Mouse (Mus musculus) left cerebral cortex, adult 18-20 months (tissue): ENCODE measurements around the gene Skp2. TPM values are rescaled to one million over a fixed set of nuclear protein-coding genes. Genes with fewer than 3 reads are reported as not detected.
"Not testable (repeated sequence)": the region's sequence is repeated elsewhere in the genome, so short reads cannot be mapped to it uniquely, and the experiment has no call there.

Experiments
- DNase-seq, 2 experiments: peaks; one replicate each; pipeline ENCODE4 v3.0.0; 2021 to 2022; ENCODE audit warnings: low spot score in 2 of 2, mixed read lengths in 1 of 2
- long read RNA-seq, 2 experiments: library from polyadenylated mRNA; stranded (forward); transcript quantifications; one replicate each; pipeline ENCODE4 v2.0.0; 2021
- total RNA-seq, 2 experiments: library from RNA; stranded (reverse); gene quantifications; 2 replicates each; pipeline ENCODE4 v1.2.3; 2021

Skp2 gene
- total RNA-seq: 1 to 10 TPM; 4.8 to 5.1 TPM
- long read RNA-seq, experiment 1, partial matches to known transcripts: 1 of 15 reads
- long read RNA-seq, experiment 1, other reads (novel, unspliced or antisense): 14 of 15 reads
- long read RNA-seq, experiment 2, partial matches to known transcripts: 1 of 15 reads
- long read RNA-seq, experiment 2, other reads (novel, unspliced or antisense): 12 of 15 reads

DNA sequence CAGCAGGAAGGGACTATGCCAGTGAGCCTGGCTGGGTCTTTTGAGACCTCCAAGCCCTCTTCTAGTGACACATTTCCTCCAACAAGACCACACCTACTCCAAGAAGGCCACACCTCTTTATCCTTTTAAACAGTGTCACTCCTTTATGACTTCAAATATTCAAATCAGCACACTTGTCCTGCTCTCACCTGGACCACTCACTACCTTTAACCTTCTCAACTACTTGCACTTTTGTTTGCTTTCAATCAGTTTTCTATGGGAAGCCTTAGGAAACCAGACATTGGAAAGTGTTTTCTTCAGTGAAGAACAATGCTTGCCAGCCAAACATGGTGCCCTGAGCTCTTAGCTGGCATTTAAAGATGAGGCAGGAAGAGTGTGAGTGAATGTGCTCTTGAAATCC, at the start of gene Skp2:
Gene Skp2, minus strand, starts transcription at position 101 of the 400 bp plus-strand sequence.
- DNase-seq: no peak

DNA sequence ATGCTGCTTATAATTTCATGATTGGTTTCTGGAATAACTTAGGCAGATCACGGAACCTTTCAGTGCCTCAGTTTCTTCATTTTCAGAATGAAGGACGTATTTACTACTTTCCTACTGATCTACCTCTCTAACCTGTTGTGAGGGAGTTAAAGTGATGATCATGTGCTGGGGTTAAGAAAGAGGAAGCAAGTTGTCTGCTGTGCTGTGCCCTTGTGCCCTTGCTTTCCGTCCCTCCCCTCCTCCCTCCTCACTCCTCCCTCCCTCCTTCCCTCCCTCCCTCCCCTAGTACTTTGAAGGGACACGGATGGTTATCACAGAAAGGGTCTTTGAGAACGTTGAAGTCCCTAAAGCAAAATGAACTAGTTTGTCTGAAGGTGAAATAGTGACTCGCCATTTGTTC, 43.2 kb upstream of the Skp2 start:
- no peak for DNase-seq

DNA sequence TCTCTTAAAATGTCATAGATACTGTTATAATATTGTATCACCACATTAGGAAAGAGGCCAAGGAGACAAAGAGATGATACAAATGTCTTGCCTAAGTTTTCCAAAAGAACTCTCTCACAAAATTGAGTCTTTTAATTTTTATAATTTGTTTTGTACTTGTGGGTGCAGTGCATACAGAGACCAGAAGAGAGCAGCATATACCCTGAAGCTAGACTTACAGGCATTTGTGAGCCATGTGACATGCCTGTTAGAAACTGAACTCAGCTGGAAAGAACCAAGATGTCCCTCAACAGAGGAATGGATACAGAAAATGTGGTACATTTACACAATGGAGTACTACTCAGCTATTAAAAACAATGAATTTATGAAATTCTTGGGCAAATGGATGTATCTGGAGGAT, 37.5 kb upstream of the Skp2 start:
- not testable (repeated sequence) for DNase-seq

DNA sequence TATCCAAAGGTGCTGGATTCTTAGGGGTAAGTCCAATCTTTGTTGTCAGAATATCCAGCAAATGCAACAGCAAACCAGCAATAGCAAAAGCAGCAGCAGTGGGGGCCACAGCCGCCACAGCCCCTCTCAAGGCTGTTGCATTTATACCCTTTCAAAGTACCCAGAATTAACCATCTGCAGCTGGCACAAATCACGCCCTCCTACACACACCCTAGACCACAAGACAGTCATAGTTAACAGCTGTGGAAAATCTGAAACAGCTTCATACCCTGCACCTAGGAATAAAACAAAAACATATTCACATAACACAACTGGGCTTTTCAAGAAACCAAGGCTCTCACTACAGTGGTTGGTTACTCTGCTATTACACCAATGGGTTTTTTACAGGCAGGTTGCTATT, 34.6 kb upstream of the Skp2 start:
- DNase-seq: no peak

DNA sequence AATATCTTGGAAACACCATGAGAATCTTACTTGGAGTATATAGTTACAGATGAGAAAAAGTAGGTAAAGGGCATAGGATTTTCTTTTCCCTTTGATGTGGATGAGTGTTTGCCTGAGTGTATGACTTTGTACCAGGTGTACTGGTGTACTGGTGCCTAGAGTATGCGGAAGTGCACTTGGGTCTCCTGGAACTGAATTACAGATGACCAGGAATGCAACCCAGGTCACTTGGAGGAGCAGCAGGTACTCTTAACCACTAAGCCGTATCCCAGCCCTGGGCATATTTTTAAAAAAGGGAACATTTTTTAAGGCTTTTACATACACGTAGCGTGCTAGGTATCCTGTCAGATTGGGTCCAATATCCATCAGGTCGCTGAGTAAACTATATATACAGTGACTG, 28.8 kb upstream of the Skp2 start:
- DNase-seq: no peak

DNA sequence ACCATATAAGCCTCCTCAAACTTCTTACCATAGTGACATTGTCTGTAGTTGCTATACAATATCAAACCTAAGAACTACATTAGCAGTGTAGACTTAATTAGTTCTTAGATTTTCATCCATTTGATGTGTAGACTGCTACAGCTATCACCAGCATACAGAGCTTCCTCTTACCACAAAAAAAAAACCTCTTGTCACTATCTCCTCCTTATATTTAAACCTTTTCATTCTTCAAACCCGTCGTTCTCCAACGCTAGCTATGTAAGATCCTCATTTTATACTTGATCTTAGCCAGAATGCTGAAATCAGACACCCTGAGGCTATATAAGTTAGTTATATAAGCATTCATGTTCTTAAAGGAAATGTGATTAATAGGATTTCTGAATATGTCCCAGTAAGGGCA, 21.8 kb upstream of the Skp2 start:
- no peak for DNase-seq

DNA sequence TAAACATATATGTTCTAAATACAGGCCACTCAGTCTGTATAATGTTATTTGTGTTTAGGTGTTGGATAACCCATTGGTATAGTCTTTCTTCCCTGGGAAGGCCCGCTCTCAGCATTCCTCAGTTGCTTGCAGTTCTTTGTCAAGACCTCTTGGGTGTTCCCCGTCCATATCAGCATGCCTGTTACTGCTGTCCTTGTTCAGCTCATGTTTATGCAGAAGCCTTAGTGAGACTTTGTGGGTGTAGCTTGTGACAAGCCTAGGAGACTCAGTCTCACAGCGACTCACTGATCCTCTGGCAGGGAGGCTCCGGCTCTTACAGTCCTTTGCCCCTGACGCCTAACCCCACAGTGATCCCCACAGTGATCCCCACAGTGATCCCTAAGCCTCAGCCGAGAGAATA, 8.9 kb upstream of the Skp2 start:
- DNase-seq: no peak

DNA sequence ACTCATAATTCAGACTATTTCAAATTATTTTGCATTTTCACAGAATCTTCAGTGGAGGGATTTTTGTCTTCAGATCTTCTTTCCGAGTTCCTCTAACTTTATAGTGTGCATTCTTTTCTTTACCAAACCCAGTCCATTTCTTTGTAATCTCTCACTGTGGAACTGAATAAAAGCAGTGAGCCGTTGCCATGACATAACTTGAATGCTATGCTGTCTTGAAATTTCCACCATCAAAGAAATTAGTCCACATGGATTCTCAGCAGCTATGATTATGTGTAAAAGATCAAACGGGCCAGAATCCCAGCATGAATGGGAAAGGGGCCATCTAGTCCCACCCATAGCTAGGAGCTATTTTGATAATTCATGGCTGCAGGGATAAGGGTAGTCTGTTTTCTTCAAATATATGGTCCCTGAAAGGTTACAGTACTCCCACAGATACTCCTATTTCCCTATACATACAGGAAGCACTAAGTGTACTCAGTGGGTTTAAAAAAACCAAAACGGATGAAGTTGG, 7.4 kb upstream of the Skp2 start:
- DNase-seq: no peak

DNA sequence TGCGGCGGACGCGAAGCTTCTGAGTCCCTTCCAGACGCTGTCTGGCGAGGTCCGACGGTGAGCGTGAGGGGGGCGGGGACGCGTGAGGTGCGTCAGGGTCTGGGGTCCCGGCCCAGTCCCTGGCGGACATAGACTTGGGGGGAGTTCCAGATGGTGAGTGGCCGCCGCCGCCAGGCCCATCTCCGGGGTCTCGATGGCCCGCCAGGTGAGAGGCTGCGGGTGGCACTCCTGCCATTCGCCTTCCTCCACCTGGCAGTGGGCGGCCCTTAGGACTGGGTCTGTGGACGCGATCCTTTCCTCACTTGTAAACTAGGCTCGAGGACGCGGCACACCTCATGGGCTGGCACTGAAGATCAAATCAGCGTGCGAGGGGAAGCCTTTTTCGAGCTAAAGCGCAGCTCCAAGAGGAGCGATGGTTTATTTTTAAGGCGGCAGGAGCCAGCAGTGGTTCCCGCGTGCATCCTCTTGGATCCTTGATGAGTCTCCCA, 14.5 kb downstream of the Skp2 start:
- DNase-seq: peak; percentile 34 to 58

DNA sequence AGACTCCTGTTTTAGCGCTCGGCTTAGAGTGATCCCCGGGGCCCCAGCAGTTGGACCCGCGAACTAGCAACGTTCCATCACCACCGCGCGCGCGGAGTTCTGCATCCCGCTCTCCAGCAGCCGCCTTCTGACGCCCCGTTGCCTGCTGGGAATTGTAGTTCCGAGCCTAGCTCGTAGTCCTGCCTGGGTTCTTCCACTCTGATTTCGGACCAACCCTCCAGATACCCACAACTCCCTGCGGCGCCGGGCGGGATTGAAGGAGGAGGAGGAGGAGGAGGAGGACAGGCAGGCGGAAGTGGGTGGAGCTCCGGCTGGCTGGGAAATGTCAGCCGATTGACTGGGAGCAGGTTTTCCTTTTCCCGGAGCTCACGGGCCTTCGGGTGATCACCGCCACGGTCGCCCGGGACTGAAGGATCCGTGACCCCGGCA, 15.0 kb downstream of the Skp2 start, which contains the start of gene Lmbrd2:
Gene Lmbrd2, plus strand, starts transcription at position 299 of the 429 bp plus-strand sequence.
- peak; percentile 98 to 99 for DNase-seq

DNA sequence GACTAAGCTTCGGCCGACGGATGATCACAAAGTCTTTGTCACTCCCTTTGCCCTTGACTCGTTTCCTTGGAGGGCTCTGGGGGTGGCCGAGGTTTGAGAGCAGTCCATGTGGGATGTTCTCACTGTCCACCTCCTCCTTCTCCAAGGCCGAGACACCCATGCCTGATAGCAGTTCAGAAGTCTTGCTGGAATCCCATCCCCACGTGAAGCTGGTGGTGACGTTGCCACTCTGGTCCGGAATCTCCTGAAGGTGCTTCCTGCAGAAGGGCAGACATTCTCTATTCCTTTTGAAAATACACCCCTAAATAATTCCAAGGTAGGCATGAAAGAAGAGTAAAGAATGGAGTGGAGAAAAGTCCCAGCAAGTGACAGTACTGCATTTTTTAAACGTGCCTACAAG, 15.8 kb downstream of the Skp2 start:
- DNase-seq: no peak

DNA sequence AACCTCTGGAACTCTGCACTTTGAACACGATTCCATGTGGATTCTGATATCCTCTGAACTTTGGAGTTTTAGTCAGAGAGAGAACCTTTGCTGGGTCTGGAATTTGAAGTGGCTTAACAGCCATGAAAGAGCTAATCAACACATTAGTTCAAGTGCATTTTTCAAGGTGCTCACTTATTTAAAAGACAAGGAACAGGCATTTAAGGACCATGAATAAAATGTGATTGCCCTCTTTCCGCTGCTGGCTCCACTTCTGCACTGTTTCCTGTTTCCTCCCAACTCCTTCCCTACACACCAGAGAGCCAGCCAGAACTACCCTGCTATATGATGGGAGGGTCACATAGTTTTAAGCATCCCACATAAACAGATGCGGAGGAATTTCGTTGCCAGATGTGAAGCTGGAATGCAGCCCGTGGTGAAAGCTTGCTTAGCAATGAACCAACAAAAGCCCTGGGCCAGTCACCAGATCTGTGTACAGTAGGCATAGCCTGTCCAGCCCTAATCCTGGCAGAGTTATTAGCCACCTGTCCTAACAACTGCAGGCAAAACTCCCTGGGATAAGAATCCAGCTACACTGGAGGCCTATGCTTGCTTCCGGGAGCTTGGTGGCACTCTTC, 20.2 kb downstream of the Skp2 start:
- DNase-seq: no peak

DNA sequence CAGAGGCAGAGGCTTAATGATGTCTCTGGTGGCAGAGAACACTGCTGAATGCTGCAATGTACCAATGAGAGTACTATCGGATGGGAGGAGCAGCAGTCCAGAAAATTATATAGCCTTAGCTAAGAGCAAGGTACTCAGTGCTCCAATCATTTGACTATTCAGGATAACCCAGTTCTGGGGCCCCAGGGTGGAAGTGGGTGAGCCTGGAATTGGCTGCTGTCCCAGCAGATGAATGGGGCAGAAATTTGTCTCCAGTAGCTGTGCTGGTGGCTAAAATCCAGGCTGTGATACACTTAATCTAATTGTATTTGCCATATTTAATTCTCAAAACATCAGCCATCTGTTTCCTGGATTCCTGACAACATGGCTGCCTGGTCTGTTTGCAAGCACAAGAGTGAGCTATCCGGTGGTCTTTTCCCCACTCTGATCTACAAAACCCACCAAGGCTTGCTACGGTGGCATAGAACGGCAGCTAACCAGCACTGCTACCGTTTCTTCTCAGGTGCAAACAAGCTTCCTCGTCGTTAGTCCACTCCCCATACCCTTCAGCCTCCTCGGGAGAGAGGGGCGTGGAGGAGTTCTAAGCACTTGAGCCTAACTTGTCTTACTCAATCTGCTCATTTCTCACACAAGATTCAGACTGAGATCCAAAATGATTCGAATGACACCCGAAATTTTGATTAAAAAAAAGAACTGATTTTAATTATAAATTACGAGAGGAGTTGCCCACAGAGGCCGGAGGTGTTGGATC, 22.4 kb downstream of the Skp2 start:
- DNase-seq: no peak

DNA sequence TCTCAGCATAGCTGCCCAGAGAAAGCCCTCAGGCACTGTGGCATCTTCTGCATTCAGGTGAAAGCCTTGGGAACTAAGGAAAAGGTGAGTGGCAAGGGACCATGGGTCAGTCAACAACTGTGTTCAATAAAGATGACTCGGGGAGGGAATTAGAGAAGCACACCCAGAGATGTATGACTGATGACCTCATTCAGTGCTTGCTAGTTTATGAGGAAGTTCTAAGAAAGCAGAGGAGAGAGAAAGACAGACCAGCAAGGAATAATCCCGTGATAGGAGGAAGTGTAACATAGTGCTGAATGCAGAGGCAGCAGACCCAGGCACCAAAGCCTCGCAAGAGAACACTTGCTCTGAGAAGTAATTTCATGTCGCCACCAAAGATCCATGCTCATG, 23.7 kb downstream of the Skp2 start:
- DNase-seq: no peak

DNA sequence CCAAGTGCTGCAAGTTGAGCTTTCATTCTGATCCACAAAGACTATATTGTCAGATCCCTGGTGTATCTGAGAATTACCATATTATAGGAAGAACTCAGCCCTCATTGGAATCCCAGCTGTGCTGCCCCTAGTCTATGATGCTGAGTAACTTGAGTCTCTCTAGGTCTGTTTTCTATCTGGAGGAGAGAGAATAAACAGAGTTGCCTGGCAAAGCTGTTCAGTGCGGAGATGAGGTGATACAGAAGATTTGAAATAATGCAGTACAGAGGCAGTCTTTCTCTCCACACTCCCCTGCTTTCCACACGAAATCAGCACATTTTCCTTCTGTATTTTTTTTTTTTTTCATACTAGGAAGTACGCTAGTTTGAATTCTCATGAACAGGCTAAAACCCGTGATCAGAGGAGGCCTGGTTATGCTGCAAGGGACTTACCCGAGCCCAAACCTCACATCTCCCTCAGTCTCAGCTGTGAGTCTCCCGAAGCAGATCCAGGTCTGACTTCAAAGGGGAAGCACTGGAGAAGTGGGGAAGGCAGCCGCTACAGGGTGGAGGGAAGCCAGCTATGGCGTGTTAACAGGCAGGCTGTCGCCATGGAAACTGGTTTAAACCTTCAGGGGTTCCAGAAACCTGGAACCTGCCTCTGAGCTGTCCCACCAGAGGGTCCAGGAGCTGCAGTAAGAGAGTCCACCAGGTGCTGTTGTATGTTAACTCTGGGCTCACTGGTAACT, 24.3 kb downstream of the Skp2 start:
- peak in 1 of 2 experiments; percentile 13 for DNase-seq

DNA sequence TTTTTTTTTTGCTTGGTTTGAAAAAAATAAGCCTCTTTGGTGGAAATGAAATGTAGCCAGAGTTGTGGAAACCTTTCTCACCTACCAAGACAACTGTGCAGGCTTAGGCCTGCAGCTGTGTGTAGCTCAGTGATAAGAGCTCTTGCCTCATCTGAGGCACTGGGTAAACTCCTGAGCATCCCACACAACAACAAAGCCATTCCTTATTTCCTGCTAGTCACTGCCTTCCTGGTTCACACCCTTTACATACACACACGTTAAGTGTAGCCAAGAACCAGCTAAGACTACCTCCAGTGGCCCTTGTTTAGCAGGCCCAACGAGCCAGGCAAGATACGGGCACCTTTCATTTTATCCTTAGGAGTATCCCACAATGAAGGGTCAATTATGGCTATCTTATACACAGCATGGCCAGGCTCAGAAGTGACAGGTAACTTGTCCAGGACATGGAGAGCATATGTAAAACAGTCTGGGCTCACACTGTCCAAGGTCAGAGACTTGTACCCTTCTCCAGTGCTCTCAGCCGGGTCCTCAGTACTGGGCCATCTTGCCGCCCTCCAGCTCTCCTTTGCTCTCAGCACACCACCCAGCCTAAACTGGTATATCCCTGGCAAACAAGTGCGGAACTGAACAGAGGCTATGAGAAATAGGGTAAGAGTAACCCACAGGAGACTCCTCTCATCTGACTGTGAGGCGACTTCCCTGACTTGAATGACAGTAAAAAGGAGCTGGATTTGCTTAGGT, 28.0 kb downstream of the Skp2 start:
- no peak for DNase-seq

DNA sequence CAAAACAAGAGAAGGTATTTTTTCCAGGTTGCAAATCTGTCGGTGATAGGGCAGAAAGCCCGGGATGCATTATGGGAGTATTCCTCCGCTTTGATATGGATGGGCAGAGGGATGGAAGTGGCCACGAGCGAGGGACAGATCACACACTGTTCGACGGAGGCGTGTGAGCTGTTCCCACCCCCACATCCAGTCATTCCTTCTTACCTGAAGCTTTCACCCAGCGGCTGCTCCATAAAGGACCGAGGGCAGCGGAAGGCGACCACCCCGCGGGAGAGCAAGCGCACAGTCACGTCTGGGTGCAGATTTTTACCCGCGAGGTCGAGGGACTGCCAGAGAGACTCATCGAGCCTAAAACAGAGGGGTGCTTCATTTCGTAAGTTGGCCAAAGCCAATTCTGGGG, 30.4 kb downstream of the Skp2 start:
- no peak for DNase-seq

DNA sequence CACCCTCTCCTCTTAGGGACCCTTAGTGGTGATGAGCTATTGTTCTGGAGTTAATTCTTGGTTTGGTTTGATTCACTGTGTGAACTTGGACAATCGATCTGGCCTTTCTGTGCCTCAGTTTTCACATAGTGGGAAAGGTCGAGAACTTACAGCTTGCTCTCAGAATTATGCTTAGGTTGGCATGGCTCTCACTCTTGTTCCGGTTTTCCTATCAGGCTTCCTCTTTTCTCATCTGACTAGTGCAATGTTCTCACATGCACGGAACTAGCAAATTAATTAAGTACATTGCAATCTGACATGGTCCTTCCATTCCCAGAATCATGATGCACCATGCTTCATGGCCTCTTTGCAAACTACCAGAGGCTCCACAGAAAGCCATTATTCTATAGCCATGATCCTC, 32.2 kb downstream of the Skp2 start:
- no peak for DNase-seq

DNA sequence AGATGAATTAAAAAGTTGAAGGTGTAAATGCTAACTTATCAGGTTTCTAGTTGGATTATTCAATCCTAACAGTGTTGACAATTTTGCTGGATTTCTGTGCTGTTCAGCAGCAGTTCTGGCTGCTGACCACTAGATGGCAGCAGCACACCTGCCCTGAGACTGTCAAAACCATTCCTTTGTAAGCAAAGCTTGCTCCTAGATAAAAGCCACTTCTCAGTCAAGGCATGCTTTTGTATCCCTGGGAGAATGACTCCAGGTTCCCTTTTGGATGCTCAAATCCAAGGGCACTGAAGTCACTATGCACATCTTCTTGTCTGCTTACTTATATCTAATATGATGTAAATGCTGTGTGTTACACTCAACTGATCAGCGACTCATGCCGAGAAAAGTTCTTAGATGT, 35.1 kb downstream of the Skp2 start:
- DNase-seq: peak; percentile 46 to 55

DNA sequence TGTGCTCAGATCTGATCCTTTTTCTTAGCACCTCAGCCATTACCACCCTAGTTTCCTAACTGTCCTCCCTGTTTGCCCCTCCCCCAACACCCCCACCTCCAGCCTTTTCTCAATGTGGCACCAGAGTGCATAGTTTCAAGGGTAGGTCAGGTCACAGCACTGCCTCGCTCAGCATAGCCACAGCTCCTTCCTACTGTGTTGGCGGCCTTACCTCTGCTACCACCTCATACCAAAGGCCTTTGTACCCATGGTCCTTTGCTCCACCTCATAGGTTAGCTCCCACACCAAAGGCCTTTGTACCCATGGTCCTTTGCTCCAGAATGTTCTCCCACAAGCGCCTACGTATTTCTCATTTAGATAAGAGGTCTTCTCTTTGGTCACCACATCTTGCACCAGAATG, 36.4 kb downstream of the Skp2 start:
- no peak for DNase-seq

DNA sequence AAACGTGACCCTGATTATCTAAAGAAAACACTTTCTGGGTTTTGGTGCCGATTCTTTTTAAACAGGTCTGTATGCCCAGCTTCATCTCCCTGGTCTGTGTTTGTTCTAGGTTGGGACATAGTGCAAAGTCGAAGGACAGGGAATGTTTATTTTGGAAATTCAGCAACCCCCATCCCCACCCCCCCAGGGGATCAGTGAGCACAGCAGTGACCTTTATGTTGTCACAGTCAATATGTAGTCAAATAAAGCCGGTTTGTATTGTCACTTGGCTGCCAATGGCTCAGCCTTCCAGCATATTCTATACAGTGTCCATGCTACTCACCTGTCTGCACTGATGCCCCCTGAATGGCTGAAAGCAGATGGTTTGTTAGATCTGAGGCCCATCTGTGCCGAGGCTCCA, 40.6 kb downstream of the Skp2 start:
- no peak for DNase-seq
